Mouse (Mus musculus) myocyte (in vitro differentiated cells): ENCODE results near the gene Arhgef25. TPM values are rescaled to one million over a fixed set of nuclear protein-coding genes. Genes with fewer than 3 reads are reported as not detected.

Experiments used
- H3K27me3 ChIP-seq: one replicate; pipeline ENCODE4 v1.6.1; 2011; ENCODE audit not compliant: control insufficient read depth, insufficient read depth, insufficient read length
- H3K36me3 ChIP-seq: one replicate; pipeline ENCODE4 v1.6.1; 2011; ENCODE audit not compliant: control insufficient read depth, insufficient read depth
- H3K4me2 ChIP-seq: one replicate; pipeline ENCODE4 v1.6.1; 2011; ENCODE audit warnings: low read depth, control low read depth
- H3K4me3 ChIP-seq: one replicate; pipeline ENCODE4 v1.5.1; 2011; ENCODE audit warnings: mild to moderate bottlenecking, control low read depth, moderate library complexity
- H3K79me2 ChIP-seq: one replicate; pipeline ENCODE4 v1.6.1; 2011; ENCODE audit not compliant: control insufficient read depth, insufficient read depth
- H3ac ChIP-seq: one replicate; pipeline ENCODE4 v1.6.1; 2011; ENCODE audit not compliant: control insufficient read depth, insufficient read length
- CEBPB ChIP-seq: IDR thresholded peaks from 2 replicates; pipeline ENCODE4 v1.6.1; 2011; ENCODE audit warnings: mild to moderate bottlenecking, moderate library complexity; ENCODE audit not compliant: poor library complexity, insufficient read depth, severe bottlenecking
- E2F4 ChIP-seq: IDR thresholded peaks from one replicate; pipeline ENCODE4 v1.6.1; 2011; ENCODE audit warnings: mild to moderate bottlenecking, control low read depth, moderate library complexity; ENCODE audit not compliant: insufficient read depth
- MAX ChIP-seq: IDR thresholded peaks from one replicate; pipeline ENCODE4 v1.6.1; 2011; ENCODE audit warnings: low read depth, mild to moderate bottlenecking, control low read depth
- MYOD1 ChIP-seq, 3 experiments: IDR thresholded peaks; one replicate each; pipeline ENCODE4 v1.6.1; 2011; ENCODE audit warnings: control low read depth in 2 of 3, low read depth in 2 of 3, mild to moderate bottlenecking in 2 of 3, moderate library complexity in 1 of 3; ENCODE audit not compliant: insufficient read length in 2 of 3, control insufficient read depth in 1 of 3
- MYOG ChIP-seq, 3 experiments: IDR thresholded peaks; one replicate each; pipeline ENCODE4 v1.6.1; 2011; ENCODE audit warnings: control low read depth in 2 of 3, low read depth in 2 of 3, mild to moderate bottlenecking in 2 of 3; ENCODE audit not compliant: insufficient read length in 2 of 3, control insufficient read depth in 1 of 3, insufficient read depth in 1 of 3
- POLR2A ChIP-seq: IDR thresholded peaks from one replicate; pipeline ENCODE4 v1.6.1; 2011; ENCODE audit warnings: low read depth, mild to moderate bottlenecking, control low read depth, moderate library complexity; ENCODE audit not compliant: insufficient read length
- POLR2AphosphoS2 ChIP-seq: IDR thresholded peaks from one replicate; pipeline ENCODE4 v1.6.1; 2011; ENCODE audit warnings: low read depth, control low read depth; ENCODE audit not compliant: insufficient read length
- REST ChIP-seq: IDR thresholded peaks from one replicate; pipeline ENCODE4 v1.6.1; 2011; ENCODE audit warnings: mild to moderate bottlenecking, control low read depth, moderate library complexity; ENCODE audit not compliant: insufficient read depth, insufficient read length
- SRF ChIP-seq: IDR thresholded peaks from one replicate; pipeline ENCODE4 v1.6.1; 2011; ENCODE audit warnings: low read depth; ENCODE audit not compliant: control insufficient read depth, insufficient read length
- TCF12 ChIP-seq: IDR thresholded peaks from one replicate; pipeline ENCODE4 v1.6.1; 2011; ENCODE audit warnings: mild to moderate bottlenecking, control low read depth; ENCODE audit not compliant: poor library complexity, insufficient read depth, severe bottlenecking
- TCF3 ChIP-seq: IDR thresholded peaks from one replicate; pipeline ENCODE4 v1.6.1; 2011; ENCODE audit warnings: low read depth, control low read depth; ENCODE audit not compliant: insufficient read length
- USF1 ChIP-seq: IDR thresholded peaks from one replicate; pipeline ENCODE4 v1.6.1; 2011; ENCODE audit warnings: low read depth, mild to moderate bottlenecking, control low read depth, moderate library complexity
- polyA plus RNA-seq: library from polyadenylated mRNA; unstranded; fragments of >200 nt; fragmentation: generic; extraction: Trizol; gene quantifications from one replicate; pipeline ENCODE4 v1.2.1, GENCODE M21; 2012; ENCODE audit warnings: missing spikeins

The Arhgef25 gene
- 25.3 TPM for polyA plus RNA-seq

DNA sequence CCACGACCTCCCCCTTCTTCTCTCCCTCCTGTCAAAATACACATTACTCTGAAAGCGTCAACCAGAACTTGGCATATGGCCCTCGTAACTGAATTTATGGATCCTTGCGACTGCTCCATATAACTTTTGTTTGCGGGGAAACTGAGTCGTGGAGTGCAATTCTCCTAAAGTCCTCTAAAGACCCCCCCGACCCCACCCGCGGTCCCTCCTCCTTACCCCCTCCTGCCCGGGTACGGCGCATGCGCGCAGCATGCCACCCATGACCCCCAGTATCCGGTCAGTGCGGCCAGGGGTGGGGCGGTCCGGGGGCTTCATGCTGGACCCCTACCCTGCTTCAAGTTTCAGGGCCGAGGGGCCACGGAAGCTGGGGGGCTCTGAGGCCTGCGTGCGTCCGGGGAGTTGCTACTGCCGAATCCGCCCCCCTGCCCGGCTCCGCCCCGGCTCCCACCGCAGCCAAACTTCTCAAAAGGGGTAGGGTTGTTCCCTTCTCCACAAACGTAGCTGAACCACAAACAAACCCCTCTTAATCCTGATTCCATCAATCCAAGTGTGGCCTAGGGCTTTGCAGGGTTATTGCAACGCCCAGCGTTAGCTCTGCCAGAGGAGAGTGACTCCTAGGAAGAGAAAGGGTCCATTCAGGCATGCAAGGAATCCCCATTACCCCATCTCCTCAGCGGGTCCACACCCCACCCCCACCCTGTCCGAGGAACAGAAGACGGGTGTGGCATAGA lies at the start of gene Arhgef25:
TSS of gene Arhgef25 (minus strand) at position 433 of the 731 bp plus-strand sequence.
- Histone ChIP-seq H3K36me3 (no peaks in the 10 kb centered on the region), H3K27me3 (no peaks in the 10 kb centered on the region), H3K4me3 (peak within 1 kb of the TSS; percentile 69), H3K4me2 (peak within 1 kb of the TSS; percentile 95), H3ac (peak within 1 kb of the TSS; percentile 40), H3K79me2 (no peaks in the 10 kb centered on the region)
- no peak for TF ChIP-seq USF1
- TF ChIP-seq TCF3 = no peak
- no peak for TF ChIP-seq TCF12
- TF ChIP-seq MAX = no peak
- TF ChIP-seq MYOG (IDR thresholded peaks at IDR 0.05; ENCODE audit: control insufficient read depth in 1 of 3, insufficient read depth in 1 of 3, insufficient read length in 2 of 3, low read depth in 2 of 3) = no peak
- TF ChIP-seq REST = no peak
- no peak for TF ChIP-seq SRF
- TF ChIP-seq CEBPB = no peak
- TF ChIP-seq POLR2A = no peak
- no peak for TF ChIP-seq E2F4
- no peak for TF ChIP-seq POLR2AphosphoS2
- no peak for TF ChIP-seq MYOD1 (IDR thresholded peaks at IDR 0.05; ENCODE audit: control insufficient read depth in 1 of 3, insufficient read length in 2 of 3, low read depth in 2 of 3)

DNA sequence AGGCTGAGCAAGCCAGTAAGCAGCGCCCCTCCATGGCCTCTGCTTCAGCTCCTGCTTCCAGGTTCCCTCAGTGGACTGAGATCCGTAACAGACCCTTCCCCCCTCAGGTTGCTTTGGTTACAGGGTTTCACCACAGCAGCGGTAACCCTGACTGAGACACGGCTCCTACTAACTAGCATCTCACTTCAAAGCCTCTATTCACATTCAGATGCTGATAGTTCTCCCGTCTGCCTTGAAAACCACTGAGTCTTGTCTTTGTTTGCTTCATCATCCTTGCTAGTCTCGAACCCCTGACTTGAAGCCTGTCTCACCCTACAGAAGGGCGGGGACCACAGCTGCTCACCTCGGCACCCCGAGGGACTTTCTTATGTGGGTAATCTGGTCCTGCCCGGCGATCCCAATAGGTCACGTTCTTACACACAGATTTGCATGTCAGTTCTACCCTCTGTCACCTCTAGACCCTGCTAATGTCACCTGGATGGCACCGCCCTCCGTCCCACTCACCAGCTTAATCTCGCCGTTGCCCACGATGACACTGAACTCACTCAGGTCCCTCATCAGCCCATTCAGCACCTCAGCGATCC lies 48.5 kb upstream of the Arhgef25 start:
- Histone ChIP-seq H3K4me3 (no peak overlapping the region), H3K36me3 (no peaks in the 10 kb centered on the region), H3ac (no peak overlapping the region), H3K4me2 (no peak overlapping the region), H3K79me2 (no peaks in the 10 kb centered on the region), H3K27me3 (peaks cover 67% of the 10 kb centered on the region)
- TF ChIP-seq MYOD1 (IDR thresholded peaks at IDR 0.05; ENCODE audit: control insufficient read depth in 1 of 3, insufficient read length in 2 of 3, low read depth in 2 of 3) (no peak), TCF12 (no peak), TCF3 (no peak), POLR2A (no peak), CEBPB (no peak)

DNA sequence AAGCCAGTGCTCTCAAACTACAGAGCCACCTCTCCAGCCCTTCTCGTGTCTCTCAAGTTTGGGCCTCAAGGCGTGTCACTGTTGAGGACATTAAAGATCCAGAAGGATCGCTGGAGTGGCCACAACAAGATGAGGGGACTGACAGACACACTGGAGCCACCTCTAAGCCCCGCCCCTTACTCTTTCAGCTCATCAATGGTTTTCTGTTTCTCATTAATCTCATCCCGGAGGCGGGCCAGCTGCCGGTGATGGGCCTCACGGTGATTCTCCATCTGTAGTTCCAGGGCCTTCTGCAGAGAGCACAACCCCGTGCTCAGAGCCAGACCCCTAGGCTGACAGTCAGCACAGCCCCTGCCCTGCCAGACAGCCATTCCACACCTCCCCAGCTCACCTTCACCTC lies 46.7 kb upstream of the Arhgef25 start:
- Histone ChIP-seq H3K4me2 (no peak overlapping the region), H3K4me3 (no peak overlapping the region), H3K27me3 (peaks cover 63% of the 10 kb centered on the region), H3K79me2 (no peaks in the 10 kb centered on the region), H3ac (no peak overlapping the region), H3K36me3 (no peaks in the 10 kb centered on the region)
- TF ChIP-seq SRF (no peak), REST (no peak), MAX (no peak), TCF12 (no peak), POLR2AphosphoS2 (no peak), MYOD1 (IDR thresholded peaks at IDR 0.05; ENCODE audit: control insufficient read depth in 1 of 3, insufficient read length in 2 of 3, low read depth in 2 of 3) (no peak), USF1 (no peak), MYOG (IDR thresholded peaks at IDR 0.05; ENCODE audit: control insufficient read depth in 1 of 3, insufficient read depth in 1 of 3, insufficient read length in 2 of 3, low read depth in 2 of 3) (no peak), POLR2A (no peak), TCF3 (no peak), E2F4 (no peak), CEBPB (no peak)

DNA sequence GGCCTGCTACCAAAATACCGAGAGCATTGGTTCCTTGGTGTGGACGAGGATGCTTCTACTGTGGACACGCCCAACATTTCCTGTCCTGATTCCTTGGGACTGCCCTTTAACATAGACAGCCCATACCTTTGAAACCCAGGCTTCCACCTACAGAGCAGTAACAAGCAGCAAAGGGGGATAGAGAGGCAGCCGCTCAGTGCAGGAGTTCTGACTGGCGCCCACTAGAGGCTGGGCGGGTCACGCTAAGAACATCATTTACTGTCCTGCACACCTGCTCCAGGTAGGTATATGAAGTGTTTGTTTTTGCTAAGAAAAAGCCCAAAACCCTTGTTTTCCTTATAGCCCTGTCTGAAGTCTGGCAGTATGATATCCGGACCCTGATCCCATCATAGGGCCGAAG lies 43.3 kb upstream of the Arhgef25 start:
- no peak overlapping the region for H3K4me3 ChIP-seq
- H3K4me2 ChIP-seq = no peak overlapping the region
- no peaks in the 10 kb centered on the region for H3K36me3 ChIP-seq
- H3K27me3 ChIP-seq = peaks cover 62% of the 10 kb centered on the region
- H3ac ChIP-seq = no peak overlapping the region
- no peak for TF ChIP-seq CEBPB
- TF ChIP-seq USF1 = no peak
- no peak for TF ChIP-seq MAX
- TF ChIP-seq MYOD1 (IDR thresholded peaks at IDR 0.05; ENCODE audit: control insufficient read depth in 1 of 3, insufficient read length in 2 of 3, low read depth in 2 of 3) = no peak
- no peak for TF ChIP-seq TCF3
- no peak for TF ChIP-seq REST
- no peak for TF ChIP-seq POLR2AphosphoS2
- no peak for TF ChIP-seq E2F4
- TF ChIP-seq TCF12 = no peak
- no peak for TF ChIP-seq MYOG (IDR thresholded peaks at IDR 0.05; ENCODE audit: control insufficient read depth in 1 of 3, insufficient read depth in 1 of 3, insufficient read length in 2 of 3, low read depth in 2 of 3)
- TF ChIP-seq SRF = no peak
- TF ChIP-seq POLR2A = no peak
- no peaks in the 10 kb centered on the region for H3K79me2 ChIP-seq
